Mouse (Mus musculus) left cerebral cortex, adult 2 months (tissue): ENCODE data around the gene Majin. TPM values are rescaled to one million over a fixed set of nuclear protein-coding genes. Genes with fewer than 3 reads are reported as not detected.
A peak's percentile ranks its signal among the peaks of the same experiment; 100 is the strongest.

ENCODE experiments used
- DNase-seq, 2 experiments: peaks; one replicate each; pipeline ENCODE4 v3.0.0; 2021 to 2022; ENCODE audit warnings: low spot score in 2 of 2, mixed read lengths in 1 of 2; ENCODE audit errors: extremely low spot score in 1 of 2
- H3K27ac ChIP-seq: fragments of 200-600 bp; 2 replicates; pipeline ENCODE4 v1.8.1; 2022
- H3K4me3 ChIP-seq: fragments of 200-600 bp; 2 replicates; pipeline ENCODE4 v1.8.1; 2022
- CTCF ChIP-seq: fragments of 200-600 bp; IDR thresholded peaks from 2 replicates; pipeline ENCODE4 v1.8.1; 2022; ENCODE audit warnings: antibody characterized with exemption, mild to moderate bottlenecking, moderate library complexity
- intact Hi-C: fragments of 180-260 bp; cut with DNase I; formaldehyde crosslinking; loops from one replicate; pipeline ENCODE4 v1.15.1; 2025
- total RNA-seq, 2 experiments: library from RNA; stranded (reverse); gene quantifications; 2 replicates each; pipeline ENCODE4 v1.2.3; 2021

Gene Majin
- total RNA-seq, 2 experiments from 2014 or later, result not detected

GRCm38 (mm10) chr19:6242281-6242680 is 58.1 kb downstream of the Majin start:
- DNase-seq, result no peak
- peak overlapping the region; percentile 89; the same call in 1 of the 2 replicates for H3K27ac ChIP-seq
- intact Hi-C loops, result no loop called here
- no peak for TF ChIP-seq CTCF
- peak overlapping the region; percentile 98 for H3K4me3 ChIP-seq

- TF ChIP-seq CTCF, result no peak
- no peak for DNase-seq
- H3K27ac ChIP-seq, result no peak overlapping the region
- intact Hi-C loops, result no loop called here
- no peak overlapping the region for H3K4me3 ChIP-seq
These were observed 59.0 kb downstream of the Majin start for GRCm38 (mm10) chr19:6243226-6243625.

GRCm38 (mm10) chr19:6245806-6246205 is 61.6 kb downstream of the Majin start:
- no peak for DNase-seq
- TF ChIP-seq CTCF, result no peak; the same call in 1 of the 2 replicates
- intact Hi-C loops, result loop anchor here (5.0 kb wide), 1 partner anchor 701 kb away; no protein-coding TSS in a partner anchor
- no peak overlapping the region for H3K4me3 ChIP-seq
- no peak overlapping the region for H3K27ac ChIP-seq

- intact Hi-C loops, result loop anchor here (5.0 kb wide), 1 partner anchor 700 kb away; no protein-coding TSS in a partner anchor
- H3K4me3 ChIP-seq, result no peak overlapping the region
- no peak for DNase-seq
- no peak for TF ChIP-seq CTCF
- H3K27ac ChIP-seq, result no peak overlapping the region
These were observed 63.5 kb downstream of the Majin start for GRCm38 (mm10) chr19:6247526-6248300.

GRCm38 (mm10) chr19:6253021-6253420 is 68.8 kb downstream of the Majin start:
- intact Hi-C loops, result no loop called here
- Histone ChIP-seq H3K27ac (no peak overlapping the region), H3K4me3 (no peak overlapping the region)
- no peak for DNase-seq
- no peak for TF ChIP-seq CTCF

GRCm38 (mm10) chr19:6260428-6260827 is 76.2 kb downstream of the Majin start:
- peak; percentile 40 for TF ChIP-seq CTCF
- no peak overlapping the region for H3K27ac ChIP-seq
- no peak overlapping the region for H3K4me3 ChIP-seq
- intact Hi-C loops, result no loop called here
- no peak for DNase-seq

- intact Hi-C loops, result no loop called here
- peak; percentile 49 for TF ChIP-seq CTCF
- Histone ChIP-seq H3K4me3 (no peak overlapping the region), H3K27ac (no peak overlapping the region)
- no peak for DNase-seq
These were observed 76.8 kb downstream of the Majin start for GRCm38 (mm10) chr19:6260946-6261345.

- no peak for TF ChIP-seq CTCF
- DNase-seq, result no peak
- intact Hi-C loops, result no loop called here
These were observed 77.2 kb downstream of the Majin start for GRCm38 (mm10) chr19:6261379-6261778.

GRCm38 (mm10) chr19:6262222-6262621 is 78.0 kb downstream of the Majin start:
- intact Hi-C loops, result no loop called here
- TF ChIP-seq CTCF, result peak; percentile 90
- no peak overlapping the region for H3K27ac ChIP-seq
- no peak overlapping the region for H3K4me3 ChIP-seq
- DNase-seq, result peak; percentile 47 to 59

More at GRCm38 (mm10) chr19:6261379-6261778, 77.2 kb downstream of the Majin start:
- no peak overlapping the region for H3K4me3 ChIP-seq
- H3K27ac ChIP-seq, result no peak overlapping the region

- Histone ChIP-seq H3K27ac (no peak overlapping the region), H3K4me3 (no peak overlapping the region)
- no peak for DNase-seq
- intact Hi-C loops, result no loop called here
- no peak for TF ChIP-seq CTCF
These were observed 78.7 kb downstream of the Majin start for GRCm38 (mm10) chr19:6262839-6263433.

GRCm38 (mm10) chr19:6264200-6264599 is 80.0 kb downstream of the Majin start:
- Histone ChIP-seq H3K27ac (peak overlapping the region; percentile 57), H3K4me3 (no peak overlapping the region)
- peak in 1 of 2 experiments; percentile 52 for DNase-seq
- TF ChIP-seq CTCF, result no peak
- intact Hi-C loops, result no loop called here

GRCm38 (mm10) chr19:6264945-6265344 is 80.8 kb downstream of the Majin start:
- Histone ChIP-seq H3K4me3 (no peak overlapping the region), H3K27ac (no peak overlapping the region)
- DNase-seq, result no peak
- TF ChIP-seq CTCF, result no peak
- intact Hi-C loops, result no loop called here
